Mouse (Mus musculus) stomach, postnatal 0 days (tissue): ENCODE results near the gene Zfp385b.

ENCODE experiments used
- CTCF ChIP-seq: IDR thresholded peaks from 2 replicates; pipeline ENCODE4 v1.5.1; 2016; ENCODE audit warnings: antibody characterized with exemption, low read depth, mild to moderate bottlenecking, moderate library complexity
- EP300 ChIP-seq: optimal IDR thresholded peaks from 2 replicates; pipeline ENCODE3; 2016; ENCODE audit warnings: antibody characterized with exemption

DNA sequence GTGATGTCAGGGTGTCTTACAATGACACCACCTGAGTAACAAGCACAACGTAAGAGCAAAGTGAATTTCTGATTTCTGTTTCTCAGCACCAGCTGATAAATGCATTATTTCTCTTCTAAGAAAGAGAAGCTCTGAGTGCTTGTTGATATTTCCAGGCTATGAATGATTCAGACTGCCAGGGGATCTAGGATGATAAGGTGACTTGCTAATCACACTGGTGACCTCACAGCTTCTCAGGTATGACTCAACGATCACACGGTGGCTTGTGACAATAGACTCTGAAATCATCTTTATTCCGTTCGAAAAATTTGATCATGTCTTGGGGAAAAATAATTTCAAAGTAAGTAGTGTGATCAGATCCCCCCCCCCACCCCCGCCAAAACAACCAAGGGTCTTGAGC, 321.5 kb downstream of the Zfp385b start:
- TF ChIP-seq CTCF (no peak), EP300 (no peak)
